ENCODE assay signal across 8 mouse cellular contexts in genomic region chr11:36221271-36221975, GRCm38 (mm10).
DNase-seq lines count a peak whose midpoint lies in the region; ATAC-seq and TF ChIP-seq lines count a peak whose summit lies in the region.

No protein-coding gene starts in this region.

- peak; percentile 86 for DNase-seq in R1 (ENCODE audit: low read depth, low spot score)
- DNase-seq in cerebellum, adult 9-11 months, result peak; percentile 86
- DNase-seq in layer of hippocampus, adult 2 months (ENCODE audit: low spot score in 2 of 2), result peak; percentile 69 to 86
- DNase-seq in retina, embryonic 14.5 days (ENCODE audit: low spot score), result peak; percentile 96

- H3K4me2 ChIP-seq in lung, embryonic 15.5 days, result peak overlapping the region; percentile 49

- H3K9ac ChIP-seq in lung, embryonic 15.5 days, result no peak overlapping the region

- no peaks in the 10 kb centered on the region for H3K36me3 ChIP-seq in lung, embryonic 15.5 days

- ATAC-seq in frontal cortex, adult (ENCODE audit: low TSS enrichment), result peak; percentile 81
- ATAC-seq in hematopoietic stem cell, adult 5-6 weeks (replicated peaks in 1 of 2; ENCODE audit: insufficient read depth in 1 of 2, low FRiP score in 2 of 2, low TSS enrichment in 1 of 2, low read depth in 1 of 2, poor library complexity in 2 of 2, severe bottlenecking in 2 of 2), result peak; percentile 76 to 91
- ATAC-seq in lung, embryonic 15.5 days (ENCODE audit: borderline replicate concordance, extremely low read depth, low FRiP score, low TSS enrichment), result peak; percentile 70; the same call in 1 of the 2 replicates
- ATAC-seq in erythroblast, adult 5-6 weeks (replicated peaks; ENCODE audit: low FRiP score, poor library complexity, severe bottlenecking), result no peak

- H3K27me3 ChIP-seq in lung, embryonic 15.5 days, result no peaks in the 10 kb centered on the region; the same call in 1 of the 2 replicates

- WGBS in lung, embryonic 15.5 days, result 14% methylated on average over 10 of the region's 10 CpGs

- peak overlapping the region; percentile 75 for H3K27ac ChIP-seq in layer of hippocampus, adult 2 months
- no peak overlapping the region for H3K27ac ChIP-seq in lung, embryonic 15.5 days

- peak overlapping the region; percentile 42 for H3K4me3 ChIP-seq in layer of hippocampus, adult 2 months
- 0 out of 2 replicates have a peak overlapping the region, but pooled peaks have one; percentile 16 for H3K4me3 ChIP-seq in lung, embryonic 15.5 days

- H3K4me1 ChIP-seq in lung, embryonic 15.5 days, result peaks cover 5% of the 10 kb centered on the region

- TF ChIP-seq CTCF in layer of hippocampus, adult 2 months (conservative IDR thresholded peaks at IDR 0.05), result peak; percentile 81

- no peaks in the 10 kb centered on the region for H3K9me3 ChIP-seq in lung, embryonic 15.5 days
